Comparison of ENCODE assay signal across 9 mouse cellular contexts in the genomic region with DNA sequence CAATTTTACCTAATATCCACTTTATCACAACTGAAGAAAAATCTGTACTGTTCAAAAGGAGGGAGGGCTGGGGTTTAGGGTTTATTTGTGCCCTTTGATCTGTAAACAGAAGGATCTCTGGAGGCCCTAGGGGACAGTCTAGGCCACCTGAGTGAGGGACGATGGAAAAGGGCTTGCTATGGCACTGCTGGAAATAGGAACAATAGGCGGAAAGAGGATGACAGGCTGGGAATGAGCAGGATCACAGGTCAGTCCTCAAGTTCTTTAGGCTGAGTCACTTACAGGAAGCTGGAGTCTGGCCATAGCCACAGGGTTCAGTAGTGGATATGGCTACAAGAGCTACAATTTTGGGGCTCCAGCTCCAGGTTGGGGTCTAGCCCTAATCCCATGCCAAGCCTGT. TPM values are rescaled to one million over a fixed set of nuclear protein-coding genes. Genes with fewer than 3 reads are reported as not detected.
DNase-seq lines count a peak whose midpoint lies in the region; ATAC-seq and TF ChIP-seq lines count a peak whose summit lies in the region.
"Had no signal": no experiment of that assay in that cellular context is flagged by ENCODE, and none has a peak within 500 bp of the region (broad histone marks: within the 10 kb centered on the region; RNA-seq: fewer than 3 reads in every experiment).

No protein-coding gene starts in this region.

- WGBS in hindbrain, postnatal 0 days, result 42% methylated on average over 2 of the region's 2 CpGs
- 66% methylated on average over 2 of the region's 2 CpGs for WGBS in liver, embryonic 11.5 days
- 61% methylated on average over 2 of the region's 2 CpGs for WGBS in forebrain, embryonic 13.5 days

- intact Hi-C loops in gastrocnemius, adult 2 months (cut with DNase I), result no loop called here

- no peak overlapping the region for H3K9ac ChIP-seq in hindbrain, postnatal 0 days (replicated peaks; ENCODE audit: low read length)
- no peak overlapping the region for H3K9ac ChIP-seq in liver, embryonic 11.5 days (ENCODE audit: low read depth, low read length)
- H3K9ac ChIP-seq in forebrain, embryonic 13.5 days, result no peak overlapping the region

- no peaks in the 10 kb centered on the region for H3K9me3 ChIP-seq in hindbrain, postnatal 0 days (ENCODE audit: low read length)
- no peaks in the 10 kb centered on the region for H3K9me3 ChIP-seq in liver, embryonic 11.5 days (ENCODE audit: control insufficient read depth, low read length)
- H3K9me3 ChIP-seq in forebrain, embryonic 13.5 days (replicated peaks), result no peaks in the 10 kb centered on the region

- no peak for ATAC-seq in hindbrain, postnatal 0 days
- no peak; the same call in 1 of the 2 replicates for ATAC-seq in liver, embryonic 11.5 days (replicated peaks; ENCODE audit: low FRiP score)
- no peak for ATAC-seq in forebrain, embryonic 13.5 days

- DNase-seq in gastrocnemius, adult 2 months, result no peak
- no peak for DNase-seq in gastrocnemius, postnatal 10 days
- no peak for DNase-seq in hindbrain, postnatal 0 days (ENCODE audit: low spot score)
- DNase-seq in liver, embryonic 11.5 days (ENCODE audit: low spot score), result no peak
- DNase-seq in ovary, postnatal 10 days (ENCODE audit: low spot score), result no peak
- no peak for DNase-seq in cerebellum, adult 11-12 months

- H3K4me2 ChIP-seq in hindbrain, postnatal 0 days (ENCODE audit: low read depth, low read length), result no peak overlapping the region
- no peak overlapping the region for H3K4me2 ChIP-seq in liver, embryonic 11.5 days
- H3K4me2 ChIP-seq in forebrain, embryonic 13.5 days, result no peak overlapping the region

- H3K27me3 ChIP-seq in hindbrain, postnatal 0 days (ENCODE audit: insufficient read depth, low read length), result no peaks in the 10 kb centered on the region
- no peaks in the 10 kb centered on the region for H3K27me3 ChIP-seq in liver, embryonic 11.5 days (replicated peaks; ENCODE audit: control insufficient read depth, insufficient read depth, low read length)
- H3K27me3 ChIP-seq in forebrain, embryonic 13.5 days, result no peaks in the 10 kb centered on the region

- H3K27ac ChIP-seq in gastrocnemius, adult 2 months, result peak overlapping the region; percentile 51
- peak overlapping the region; percentile 43; the same call in 1 of the 2 replicates for H3K27ac ChIP-seq in embryonic fibroblast, embryonic 13.5 days (ENCODE audit: insufficient read depth, low read length)
- 0 out of 2 replicates have a peak overlapping the region, but pooled peaks have one; percentile 32 for H3K27ac ChIP-seq in hindbrain, postnatal 0 days
- peak overlapping the region; percentile 35; the same call in 1 of the 2 replicates for H3K27ac ChIP-seq in liver, embryonic 11.5 days (ENCODE audit: low read depth, low read length)
- H3K27ac ChIP-seq in forebrain, embryonic 13.5 days, result no peak overlapping the region

- TF ChIP-seq POLR2A in embryonic fibroblast, embryonic 13.5 days (IDR thresholded peaks at IDR 0.05; ENCODE audit: low read depth, low read length), result no peak

- peaks cover 27% of the 10 kb centered on the region for H3K4me1 ChIP-seq in embryonic fibroblast, embryonic 13.5 days (ENCODE audit: control insufficient read depth, insufficient read depth, low read length)
- peaks cover 9% of the 10 kb centered on the region; the same call in 1 of the 2 replicates for H3K4me1 ChIP-seq in hindbrain, postnatal 0 days (ENCODE audit: insufficient read depth, low read length)
- H3K4me1 ChIP-seq in liver, embryonic 11.5 days (replicated peaks; ENCODE audit: control insufficient read depth, insufficient read depth, low read length), result peaks cover 11% of the 10 kb centered on the region
- peaks cover 9% of the 10 kb centered on the region for H3K4me1 ChIP-seq in forebrain, embryonic 13.5 days

- peaks cover 7% of the 10 kb centered on the region; the same call in 1 of the 2 replicates for H3K36me3 ChIP-seq in hindbrain, postnatal 0 days (ENCODE audit: insufficient read depth, low read length)
- H3K36me3 ChIP-seq in liver, embryonic 11.5 days (ENCODE audit: control insufficient read depth, insufficient read depth, low read length), result peaks cover 10% of the 10 kb centered on the region; the same call in 1 of the 2 replicates
- peaks cover 29% of the 10 kb centered on the region for H3K36me3 ChIP-seq in forebrain, embryonic 13.5 days (ENCODE audit: poor library complexity, severe bottlenecking)

- H3K4me3 ChIP-seq in gastrocnemius, adult 2 months, result no peak overlapping the region
- no peak overlapping the region for H3K4me3 ChIP-seq in embryonic fibroblast, embryonic 13.5 days (ENCODE audit: insufficient read depth, low read length)
- H3K4me3 ChIP-seq in hindbrain, postnatal 0 days (ENCODE audit: low read length), result no peak overlapping the region
- H3K4me3 ChIP-seq in liver, embryonic 11.5 days (ENCODE audit: low read depth, low read length), result no peak overlapping the region
- no peak overlapping the region for H3K4me3 ChIP-seq in forebrain, embryonic 13.5 days
- H3K4me3 ChIP-seq: erythroblast, embryonic 14.5 days had no signal

- no peak for TF ChIP-seq CTCF in gastrocnemius, adult 2 months (IDR thresholded peaks at IDR 0.05)
- TF ChIP-seq CTCF in embryonic fibroblast, embryonic 13.5 days (IDR thresholded peaks at IDR 0.05; ENCODE audit: borderline replicate concordance, insufficient read depth, low read length), result no peak
- TF ChIP-seq CTCF in hindbrain, postnatal 0 days (IDR thresholded peaks at IDR 0.05; ENCODE audit: low read depth), result no peak

RNA-seq across cellular contexts. Expression of gene Fscn1, which starts 38.0 kb away (rescaled TPM):
- 1 to 10 TPM; 4.4 to 7.3 TPM for total RNA-seq in gastrocnemius, adult 2 months (2021)
- total RNA-seq in gastrocnemius, postnatal 10 days (2021), result 100 to 1,000 TPM in 1 of 2 experiments, 10 to 100 TPM in 1; 94.0 to 121 TPM
- polyA plus RNA-seq in embryonic fibroblast, embryonic 13.5 days (2011; ENCODE audit: insufficient read length, low read depth, missing spikeins), result 323 and 406 TPM in 2 replicates
- 613 and 715 TPM in 2 replicates for total RNA-seq in hindbrain, postnatal 0 days (2014; rRNA removed)
- 412 and 457 TPM in 2 replicates for polyA plus RNA-seq in hindbrain, postnatal 0 days (2015; fragmentation: Nextera tagmentation; extraction: Ambion mirVana)
- polyA plus RNA-seq in liver, embryonic 11.5 days (2014; fragmentation: Nextera tagmentation; extraction: Ambion mirVana), result 142 and 148 TPM in 2 replicates
- 521 and 522 TPM in 2 replicates for polyA plus RNA-seq in forebrain, embryonic 13.5 days (2015; fragmentation: Nextera tagmentation; extraction: Ambion mirVana)
